Mouse (Mus musculus): ENCODE results near the gene Tmem161b. TPM values are rescaled to one million over a fixed set of nuclear protein-coding genes. Genes with fewer than 3 reads are reported as not detected.

Tmem161b gene
- polyA plus RNA-seq, 1 experiment from 2014 or later = 13.6 TPM

DNA sequence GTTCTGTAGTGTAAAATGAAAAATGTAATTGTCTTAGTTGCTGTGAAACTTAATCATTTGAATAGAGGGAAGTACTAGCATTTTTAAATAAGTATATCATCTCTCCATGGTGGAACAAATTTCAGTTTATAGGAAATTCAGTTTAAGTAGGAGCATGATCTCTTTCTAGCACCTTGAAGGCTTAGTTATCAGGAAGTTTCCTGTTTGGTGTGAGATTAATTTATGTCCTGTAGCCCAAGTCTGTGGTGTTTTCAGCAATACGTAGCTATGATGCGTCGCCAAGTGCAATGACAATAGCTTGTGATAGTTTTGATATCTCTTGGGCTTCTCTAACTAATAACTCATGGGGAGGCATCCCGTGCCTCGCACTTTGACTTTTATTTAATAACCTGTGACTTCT, 54.1 kb downstream of the Tmem161b start:
- no peaks in the 10 kb centered on the region for H3K27me3 ChIP-seq
- H3K9me3 ChIP-seq = no peaks in the 10 kb centered on the region
- H3K4me3 ChIP-seq (replicated peaks) = no peak overlapping the region
- no peak overlapping the region for H3K27ac ChIP-seq
- no peak overlapping the region for H3K4me2 ChIP-seq
- H3K4me1 ChIP-seq (replicated peaks) = no peaks in the 10 kb centered on the region
- no peaks in the 10 kb centered on the region for H3K36me3 ChIP-seq
- no peak for ATAC-seq (ENCODE audit: insufficient number of reproducible peaks, insufficient read depth, low FRiP score, low TSS enrichment, low read depth)
- 97% methylated on average over 5 of the region's 5 CpGs for WGBS
- no peak overlapping the region for H3K9ac ChIP-seq (replicated peaks)

DNA sequence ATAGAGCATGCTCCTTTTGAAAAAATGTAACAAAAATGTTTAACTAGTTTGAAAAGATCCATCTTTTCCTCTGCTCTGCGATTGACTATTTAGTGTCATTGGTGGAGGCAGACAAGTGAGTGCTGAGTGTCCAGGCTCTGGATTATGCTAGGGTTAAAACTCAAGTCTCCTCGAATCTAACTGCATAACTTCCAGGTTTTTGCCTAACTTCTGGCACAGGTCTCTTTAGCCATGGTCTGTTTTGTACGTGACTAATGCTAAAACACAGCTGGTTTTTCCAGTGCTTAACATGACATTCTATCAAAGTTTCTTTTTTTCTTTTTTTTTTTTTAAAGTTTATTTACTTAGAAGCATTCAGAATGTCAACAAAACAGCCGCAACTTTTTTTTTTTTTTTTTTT, 58.3 kb downstream of the Tmem161b start:
- H3K4me3 ChIP-seq (replicated peaks) = no peak overlapping the region
- no peak overlapping the region for H3K27ac ChIP-seq
- no peak overlapping the region for H3K9ac ChIP-seq (replicated peaks)
- H3K4me1 ChIP-seq (replicated peaks) = no peaks in the 10 kb centered on the region
- H3K27me3 ChIP-seq = no peaks in the 10 kb centered on the region
- no peak for ATAC-seq (ENCODE audit: insufficient number of reproducible peaks, insufficient read depth, low FRiP score, low TSS enrichment, low read depth)
- no peak overlapping the region for H3K4me2 ChIP-seq
- H3K36me3 ChIP-seq = peaks cover 6% of the 10 kb centered on the region; the same call in 1 of the 2 replicates
- no peaks in the 10 kb centered on the region for H3K9me3 ChIP-seq
- WGBS = 88% methylated on average over 4 of the region's 4 CpGs

DNA sequence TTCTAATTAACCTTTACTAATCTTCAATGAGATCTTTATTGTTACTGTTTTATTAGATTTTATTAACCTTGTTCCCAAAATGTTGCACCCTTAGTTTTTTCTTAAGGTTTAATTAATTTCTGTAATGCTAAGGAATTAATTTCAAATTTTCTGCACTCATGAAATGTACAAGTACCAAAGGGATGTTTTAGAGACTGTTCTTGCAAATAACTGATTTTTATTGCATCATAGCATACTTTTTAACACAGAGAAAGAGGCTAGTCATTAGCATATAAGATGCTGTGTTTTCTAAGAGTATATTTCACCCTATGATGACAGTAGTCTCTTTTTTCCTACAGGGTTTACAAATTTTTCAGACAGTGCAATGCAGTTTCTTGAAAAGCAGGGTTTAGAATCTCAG, 60.9 kb downstream of the Tmem161b start:
- H3K4me2 ChIP-seq = no peak overlapping the region
- H3K9me3 ChIP-seq = no peaks in the 10 kb centered on the region
- H3K36me3 ChIP-seq = peaks cover 12% of the 10 kb centered on the region; the same call in 1 of the 2 replicates
- H3K4me3 ChIP-seq (replicated peaks) = no peak overlapping the region
- H3K4me1 ChIP-seq (replicated peaks) = no peaks in the 10 kb centered on the region
- H3K27me3 ChIP-seq = no peaks in the 10 kb centered on the region
- no peak overlapping the region for H3K9ac ChIP-seq (replicated peaks)
- ATAC-seq (ENCODE audit: insufficient number of reproducible peaks, insufficient read depth, low FRiP score, low TSS enrichment, low read depth) = no peak
- no peak overlapping the region for H3K27ac ChIP-seq

DNA sequence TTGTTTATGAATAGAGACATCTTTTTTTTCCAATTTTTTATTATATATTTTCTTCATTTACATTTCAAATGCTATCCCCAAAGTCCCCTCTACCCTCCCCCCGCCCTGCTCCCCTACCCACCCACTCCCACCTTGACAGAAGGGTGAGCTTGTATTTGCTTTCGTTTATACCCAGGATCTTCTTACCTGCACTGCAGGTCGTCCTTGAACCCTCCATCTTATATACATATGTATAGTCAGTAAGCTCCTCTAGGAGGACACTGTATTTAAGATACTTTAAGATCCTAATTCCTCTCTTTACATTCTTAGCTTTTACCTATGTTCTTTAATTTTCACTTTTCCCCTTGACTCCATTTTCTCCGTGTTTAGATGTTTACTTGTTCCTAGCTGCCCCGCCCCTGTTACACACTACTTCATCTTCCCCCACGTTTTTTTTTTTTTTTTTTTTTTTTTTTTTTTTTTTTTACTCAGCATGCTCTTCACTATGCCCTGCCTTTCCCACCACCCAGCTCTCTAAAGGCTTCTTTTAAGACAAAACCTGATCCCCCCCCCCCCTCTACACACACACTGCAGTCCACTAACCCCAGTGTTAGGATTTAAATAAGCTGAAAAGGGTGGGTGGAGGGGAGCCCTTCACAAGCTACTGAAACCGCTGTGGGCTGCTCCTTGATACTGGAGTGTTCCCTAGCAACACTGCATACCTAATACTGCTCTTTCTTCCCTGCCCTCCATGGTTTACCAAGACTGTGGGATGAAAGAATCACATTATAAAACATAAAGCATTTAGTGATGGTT, 62.9 kb downstream of the Tmem161b start:
- Histone ChIP-seq H3K9me3 (no peaks in the 10 kb centered on the region), H3K4me3 (replicated peaks) (no peak overlapping the region)
- 49% methylated on average over 7 of the region's 7 CpGs for WGBS

DNA sequence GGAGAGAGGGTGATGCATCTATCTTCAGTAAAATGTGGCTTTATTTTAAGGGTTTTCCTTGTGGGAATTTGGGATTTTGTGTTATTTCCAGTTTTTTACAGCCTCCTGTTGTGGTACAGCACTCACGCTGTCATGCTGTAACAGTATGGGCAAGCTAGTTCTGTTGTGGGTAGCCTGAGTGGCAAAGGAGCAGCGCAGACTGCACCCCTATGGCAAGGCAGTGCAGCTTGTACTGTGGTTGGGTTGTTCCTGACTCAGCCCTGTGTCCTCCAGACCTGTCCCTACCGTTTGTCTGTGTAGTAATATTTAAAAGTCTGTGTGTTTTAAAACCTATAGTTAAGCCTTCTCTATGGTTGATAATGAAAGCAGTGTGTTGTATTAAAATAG, 63.5 kb downstream of the Tmem161b start:
- Histone ChIP-seq H3K4me1 (replicated peaks) (no peaks in the 10 kb centered on the region), H3K9me3 (no peaks in the 10 kb centered on the region), H3K9ac (replicated peaks) (no peak overlapping the region), H3K4me2 (no peak overlapping the region), H3K27me3 (no peaks in the 10 kb centered on the region), H3K27ac (no peak overlapping the region), H3K36me3 (peaks cover 23% of the 10 kb centered on the region), H3K4me3 (replicated peaks) (no peak overlapping the region)
- no peak for ATAC-seq (ENCODE audit: insufficient number of reproducible peaks, insufficient read depth, low FRiP score, low TSS enrichment, low read depth)
- WGBS = 85% methylated on average over 3 of the region's 3 CpGs

More for the DNA sequence above, 62.9 kb downstream of the Tmem161b start:
- H3K9ac ChIP-seq (replicated peaks) = no peak overlapping the region
- ATAC-seq (ENCODE audit: insufficient number of reproducible peaks, insufficient read depth, low FRiP score, low TSS enrichment, low read depth) = no peak; the same call in 1 of the 2 replicates
- H3K27ac ChIP-seq = no peak overlapping the region
- H3K27me3 ChIP-seq = no peaks in the 10 kb centered on the region
- no peaks in the 10 kb centered on the region for H3K4me1 ChIP-seq (replicated peaks)
- peaks cover 21% of the 10 kb centered on the region for H3K36me3 ChIP-seq
- H3K4me2 ChIP-seq = no peak overlapping the region

DNA sequence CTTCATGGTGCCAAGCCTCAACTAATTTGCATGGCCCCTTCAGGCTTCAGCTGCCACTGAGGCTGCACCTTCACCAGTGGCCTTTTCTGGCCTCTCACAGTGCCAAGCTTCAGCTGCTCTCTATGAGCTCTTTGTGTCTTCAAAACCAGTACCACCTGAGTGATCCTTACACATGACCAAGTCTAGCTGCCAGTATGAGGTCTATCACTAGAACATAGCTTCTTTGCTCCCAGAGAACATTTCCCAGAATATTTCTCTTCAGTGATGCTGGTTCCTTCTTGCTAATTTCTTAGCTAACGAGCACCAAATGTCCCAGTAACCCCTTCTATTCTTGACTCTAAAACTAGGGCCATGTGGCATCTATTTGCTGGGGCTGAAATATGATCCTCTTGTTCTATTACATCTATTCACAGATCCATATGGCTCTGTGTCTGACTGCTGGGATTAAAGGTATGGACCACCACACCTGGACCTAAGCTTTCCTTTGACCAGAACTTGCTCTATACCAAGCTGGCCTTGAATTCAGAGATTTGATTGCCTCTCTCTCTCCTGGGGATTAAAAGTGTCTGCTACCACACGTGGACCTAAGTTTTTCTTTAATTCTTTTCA, 77.5 kb downstream of the Tmem161b start:
- no peaks in the 10 kb centered on the region; the same call in 1 of the 2 replicates for H3K4me1 ChIP-seq (replicated peaks)
- peak; percentile 71; the same call in 1 of the 2 replicates for ATAC-seq (ENCODE audit: insufficient number of reproducible peaks, insufficient read depth, low FRiP score, low TSS enrichment, low read depth)

DNA sequence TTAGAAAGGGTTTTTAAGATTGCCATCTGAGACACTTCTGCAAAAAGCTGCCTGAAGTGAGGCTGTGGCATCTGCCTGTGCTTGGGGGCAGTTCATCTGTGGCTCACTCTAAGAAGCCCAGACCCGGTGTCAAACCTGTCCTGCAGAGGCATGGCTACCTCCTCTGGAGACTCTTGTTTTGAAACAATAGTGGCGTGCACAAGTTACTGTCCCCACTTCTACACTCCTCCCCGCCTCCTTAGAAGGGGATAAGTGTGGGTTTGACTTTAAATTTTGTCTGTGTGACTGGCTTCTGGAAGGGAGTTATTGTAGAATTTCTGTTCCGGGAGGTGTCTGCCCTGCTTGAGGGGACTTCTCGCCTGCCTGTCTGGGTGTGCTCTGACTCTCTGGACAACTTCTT, 121.2 kb downstream of the Tmem161b start:
- Histone ChIP-seq H3K27me3 (peaks cover 51% of the 10 kb centered on the region), H3K27ac (no peak overlapping the region)

More for the DNA sequence above, 77.5 kb downstream of the Tmem161b start:
- peak overlapping the region; percentile 53; the same call in 1 of the 2 replicates for H3K27ac ChIP-seq
- H3K36me3 ChIP-seq = peaks cover 26% of the 10 kb centered on the region
- WGBS = 25% methylated on average over 2 of the region's 2 CpGs
- H3K4me3 ChIP-seq (replicated peaks) = no peak overlapping the region
- no peaks in the 10 kb centered on the region for H3K9me3 ChIP-seq
- no peak overlapping the region for H3K9ac ChIP-seq (replicated peaks)
- no peaks in the 10 kb centered on the region for H3K27me3 ChIP-seq
- no peak overlapping the region for H3K4me2 ChIP-seq

DNA sequence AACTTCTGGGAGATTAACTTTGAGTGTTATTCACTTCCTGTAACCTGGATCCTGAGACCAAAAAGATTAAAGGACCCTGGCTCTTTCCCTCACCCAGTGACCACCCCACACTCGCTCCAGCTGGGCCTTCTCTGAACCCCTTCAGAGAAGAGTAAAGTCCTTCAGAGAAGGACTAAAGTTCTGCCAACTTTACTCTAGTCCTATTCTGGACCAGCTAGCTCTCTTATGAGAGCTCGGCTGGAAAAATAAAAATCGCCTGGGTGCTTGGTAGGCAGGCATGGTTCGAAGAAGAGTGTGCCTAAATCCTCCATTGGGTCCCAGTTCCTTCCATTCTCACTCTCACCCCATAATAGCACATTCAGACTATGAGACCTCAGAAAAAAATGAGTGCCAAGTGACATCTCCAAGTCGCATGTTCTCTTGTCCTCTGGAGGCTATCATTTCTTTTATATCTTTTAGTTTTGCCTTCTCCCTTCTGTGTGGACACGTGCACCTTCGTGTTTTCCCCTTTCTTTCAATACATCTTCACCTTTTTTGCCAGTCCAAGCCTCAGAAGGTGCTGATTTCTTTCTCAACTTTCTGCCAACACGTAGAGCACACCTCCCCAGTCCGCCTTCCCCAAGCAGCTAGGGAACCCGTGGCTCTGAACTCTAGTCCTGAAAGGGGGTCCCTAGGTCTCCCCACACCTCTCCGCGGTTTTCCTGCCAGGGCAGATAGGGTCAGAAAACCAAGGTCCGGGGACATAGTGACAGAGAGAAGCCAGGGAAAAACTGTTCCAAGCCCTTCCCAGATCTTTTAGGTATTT, 121.8 kb downstream of the Tmem161b start:
- peaks cover 8% of the 10 kb centered on the region for H3K4me1 ChIP-seq (replicated peaks)

More for the DNA sequence above, 121.2 kb downstream of the Tmem161b start:
- Histone ChIP-seq H3K4me3 (replicated peaks) (no peak overlapping the region), H3K9ac (replicated peaks) (no peak overlapping the region), H3K4me1 (replicated peaks) (peaks cover 4% of the 10 kb centered on the region; the same call in 1 of the 2 replicates), H3K4me2 (no peak overlapping the region), H3K9me3 (no peaks in the 10 kb centered on the region), H3K36me3 (no peaks in the 10 kb centered on the region)
- ATAC-seq (ENCODE audit: insufficient number of reproducible peaks, insufficient read depth, low FRiP score, low TSS enrichment, low read depth) = no peak
- WGBS = 12% methylated on average over 5 of the region's 5 CpGs

DNA sequence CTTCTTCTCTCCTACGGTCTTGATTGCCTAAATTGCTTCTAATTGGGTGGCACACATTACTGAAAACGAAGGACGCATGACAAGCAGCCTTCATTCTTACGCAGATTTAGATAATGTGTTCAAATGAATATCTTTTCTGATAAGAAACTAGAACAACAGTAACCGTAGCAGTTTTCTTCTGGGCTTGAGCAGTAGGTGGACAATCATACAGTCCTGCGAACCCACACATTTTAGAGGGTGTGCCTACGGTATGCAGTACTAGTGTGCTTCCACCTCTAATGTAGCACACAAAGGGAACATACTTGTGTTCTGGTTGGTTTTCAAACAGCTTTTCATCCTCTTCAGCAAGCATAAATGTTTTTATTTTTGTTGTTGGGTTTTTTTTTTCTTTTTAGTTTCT, 122.6 kb downstream of the Tmem161b start:
- Histone ChIP-seq H3K27ac (no peak overlapping the region), H3K27me3 (peaks cover 51% of the 10 kb centered on the region), H3K4me3 (replicated peaks) (no peak overlapping the region), H3K4me1 (replicated peaks) (peaks cover 8% of the 10 kb centered on the region), H3K4me2 (no peak overlapping the region), H3K9ac (replicated peaks) (no peak overlapping the region), H3K9me3 (no peaks in the 10 kb centered on the region), H3K36me3 (no peaks in the 10 kb centered on the region)
- ATAC-seq (ENCODE audit: insufficient number of reproducible peaks, insufficient read depth, low FRiP score, low TSS enrichment, low read depth) = no peak
- WGBS = 8% methylated on average over 7 of the region's 7 CpGs

More for the DNA sequence above, 121.8 kb downstream of the Tmem161b start:
- no peak for ATAC-seq (ENCODE audit: insufficient number of reproducible peaks, insufficient read depth, low FRiP score, low TSS enrichment, low read depth)
- Histone ChIP-seq H3K9me3 (no peaks in the 10 kb centered on the region), H3K27ac (no peak overlapping the region), H3K27me3 (peaks cover 51% of the 10 kb centered on the region), H3K36me3 (no peaks in the 10 kb centered on the region), H3K9ac (replicated peaks) (no peak overlapping the region), H3K4me2 (no peak overlapping the region), H3K4me3 (replicated peaks) (no peak overlapping the region)
- 4% methylated on average over 13 of the region's 13 CpGs for WGBS

DNA sequence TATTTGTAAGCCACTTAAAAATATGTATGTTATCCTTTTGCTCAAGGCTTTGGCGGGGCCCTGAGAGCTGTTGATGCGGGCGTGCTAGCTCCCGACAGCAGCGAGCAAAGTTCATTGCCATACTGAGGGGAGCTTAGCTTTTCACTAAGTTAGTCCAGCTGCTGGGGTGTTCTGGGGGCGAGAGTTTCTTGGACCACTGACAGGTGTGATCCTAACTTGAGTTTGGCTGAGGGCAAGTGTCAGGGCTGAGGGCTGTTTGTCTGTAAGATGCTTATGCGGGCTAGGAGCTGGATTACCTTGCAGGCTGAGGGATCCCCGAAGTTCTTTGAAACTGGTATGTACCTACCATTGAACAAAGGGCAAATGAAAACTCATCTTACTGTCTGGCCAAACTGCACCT, 123.0 kb downstream of the Tmem161b start:
- 2% methylated on average over 8 of the region's 8 CpGs for WGBS
- Histone ChIP-seq H3K4me1 (replicated peaks) (peaks cover 8% of the 10 kb centered on the region), H3K4me2 (no peak overlapping the region), H3K4me3 (replicated peaks) (no peak overlapping the region), H3K9me3 (no peaks in the 10 kb centered on the region), H3K36me3 (no peaks in the 10 kb centered on the region), H3K9ac (replicated peaks) (no peak overlapping the region), H3K27ac (no peak overlapping the region), H3K27me3 (peaks cover 51% of the 10 kb centered on the region)
- no peak for ATAC-seq (ENCODE audit: insufficient number of reproducible peaks, insufficient read depth, low FRiP score, low TSS enrichment, low read depth)
